Mouse (Mus musculus) heart, embryonic 14.5 days (tissue): ENCODE results near the gene Emx2. TPM values are rescaled to one million over a fixed set of nuclear protein-coding genes. Genes with fewer than 3 reads are reported as not detected.

ENCODE experiments used
- ATAC-seq: fragments of 200-750 bp; cut with Nextera tagmentation; 2 replicates; pipeline ENCODE4 v1.8.0; 2017; ENCODE audit warnings: low read depth, moderate TSS enrichment; ENCODE audit not compliant: insufficient number of reproducible peaks, insufficient read depth, low FRiP score
- H3K27ac ChIP-seq, 2 experiments: fragments of 200-500 bp in 1 of 2; fragments of 300-500 bp in 1 of 2; sonication (generic) in 1 of 2; replicated peaks in 1 of 2; 2 replicates each; pipeline ENCODE4 v1.5.1; 2012 to 2014; ENCODE audit warnings: low read depth in 2 of 2, low read length in 2 of 2, control low read depth in 1 of 2, mild to moderate bottlenecking in 1 of 2, mixed read lengths in 1 of 2; ENCODE audit not compliant: control insufficient read depth in 1 of 2, insufficient read depth in 1 of 2
- H3K27me3 ChIP-seq: fragments of 300-500 bp; sonication (generic); 2 replicates; pipeline ENCODE4 v1.6.1; 2014; ENCODE audit warnings: mild to moderate bottlenecking, low read length, control low read depth; ENCODE audit not compliant: control insufficient read depth, insufficient read depth
- H3K36me3 ChIP-seq: fragments of 300-500 bp; sonication (generic); 2 replicates; pipeline ENCODE4 v1.6.1; 2014; ENCODE audit warnings: mild to moderate bottlenecking, control low read depth, low read length, mixed read lengths; ENCODE audit not compliant: control insufficient read depth, insufficient read depth
- H3K4me1 ChIP-seq, 2 experiments: fragments of 200-500 bp in 1 of 2; fragments of 300-500 bp in 1 of 2; sonication (generic) in 1 of 2; 2 replicates each; pipeline ENCODE4 v1.6.1; 2012 to 2014; ENCODE audit warnings: low read length in 2 of 2, control low read depth in 1 of 2, mixed read lengths in 1 of 2; ENCODE audit not compliant: control insufficient read depth in 2 of 2, insufficient read depth in 2 of 2
- H3K4me2 ChIP-seq: fragments of 300-500 bp; sonication (generic); 2 replicates; pipeline ENCODE4 v1.6.1; 2014; ENCODE audit warnings: mild to moderate bottlenecking, low read length
- H3K4me3 ChIP-seq, 2 experiments: fragments of 200-500 bp in 1 of 2; fragments of 300-500 bp in 1 of 2; sonication (generic) in 1 of 2; 2 replicates each; pipeline ENCODE4 v1.5.1; 2012 to 2014; ENCODE audit warnings: low read length in 2 of 2, mild to moderate bottlenecking in 2 of 2, control low read depth in 1 of 2, low read depth in 1 of 2, moderate library complexity in 1 of 2; ENCODE audit not compliant: control insufficient read depth in 1 of 2, insufficient read depth in 1 of 2
- H3K9ac ChIP-seq: fragments of 300-500 bp; sonication (generic); 2 replicates; pipeline ENCODE4 v1.6.1; 2014; ENCODE audit warnings: mild to moderate bottlenecking, low read length
- H3K9me3 ChIP-seq: fragments of 300-500 bp; sonication (generic); 2 replicates; pipeline ENCODE4 v1.6.1; 2016; ENCODE audit warnings: low read length, control low read depth; ENCODE audit not compliant: control insufficient read depth
- WGBS: fragments of 180-500 bp; shearing (Covaris S2); extraction: QIAGEN DNeasy Blood & Tissue Kit; methylation state at CpG from one replicate; pipeline ENCODE4 v1.1.7; 2014; 5-methylcytosine and 5-hydroxymethylcytosine counted together
- polyA plus RNA-seq: library from polyadenylated mRNA; unstranded; fragments of >200 nt; fragmentation: Nextera tagmentation; extraction: Ambion mirVana; gene quantifications from 2 replicates; pipeline ENCODE4 v1.2.1, GENCODE M21; 2014

Gene Emx2
- polyA plus RNA-seq, 1 experiment from 2014 or later: not detected

GRCm38 (mm10) chr19:59492258-59492657 is 34.1 kb downstream of the Emx2 start:
- ATAC-seq: no peak
- Histone ChIP-seq H3K4me1 (no peaks in the 10 kb centered on the region), H3K9me3 (no peaks in the 10 kb centered on the region), H3K27ac (no peak overlapping the region), H3K4me3 (no peak overlapping the region), H3K9ac (no peak overlapping the region), H3K4me2 (no peak overlapping the region), H3K27me3 (no peaks in the 10 kb centered on the region; the same call in 1 of the 2 replicates), H3K36me3 (no peaks in the 10 kb centered on the region)
- WGBS: 97% methylated on average over 1 of the region's 1 CpGs

GRCm38 (mm10) chr19:59496832-59497231 is 38.7 kb downstream of the Emx2 start:
- no peaks in the 10 kb centered on the region for H3K4me1 ChIP-seq
- WGBS: 67% methylated on average over 4 of the region's 4 CpGs

GRCm38 (mm10) chr19:59508896-59509295 is 50.7 kb downstream of the Emx2 start:
- ATAC-seq: no peak
- 80% methylated on average over 2 of the region's 2 CpGs for WGBS

More at GRCm38 (mm10) chr19:59496832-59497231, 38.7 kb downstream of the Emx2 start:
- Histone ChIP-seq H3K27me3 (no peaks in the 10 kb centered on the region), H3K9me3 (no peaks in the 10 kb centered on the region), H3K9ac (no peak overlapping the region), H3K4me3 (no peak overlapping the region), H3K4me2 (no peak overlapping the region), H3K27ac (no peak overlapping the region), H3K36me3 (no peaks in the 10 kb centered on the region)
- no peak for ATAC-seq

GRCm38 (mm10) chr19:59513181-59513580 is 55.0 kb downstream of the Emx2 start:
- Histone ChIP-seq H3K4me2 (no peak overlapping the region), H3K4me1 (no peaks in the 10 kb centered on the region), H3K27ac (no peak overlapping the region), H3K4me3 (no peak overlapping the region), H3K36me3 (no peaks in the 10 kb centered on the region), H3K9me3 (no peaks in the 10 kb centered on the region), H3K27me3 (no peaks in the 10 kb centered on the region), H3K9ac (no peak overlapping the region)
- no peak for ATAC-seq
- WGBS: 83% methylated on average over 3 of the region's 3 CpGs

More at GRCm38 (mm10) chr19:59508896-59509295, 50.7 kb downstream of the Emx2 start:
- Histone ChIP-seq H3K9ac (no peak overlapping the region), H3K36me3 (no peaks in the 10 kb centered on the region), H3K27me3 (no peaks in the 10 kb centered on the region), H3K4me1 (no peaks in the 10 kb centered on the region), H3K4me2 (no peak overlapping the region), H3K4me3 (no peak overlapping the region), H3K9me3 (no peaks in the 10 kb centered on the region), H3K27ac (no peak overlapping the region)

Other genes with a start within 250 kb of the Emx2 start
- gene Kcnk18, start 239.2 kb upstream of the Emx2 start, polyA plus RNA-seq: not detected in 2 replicates
- gene Slc18a2, start 197.5 kb upstream of the Emx2 start, polyA plus RNA-seq: 12.0 and 13.2 TPM in 2 replicates
- gene Rps12-ps3, start 136.1 kb upstream of the Emx2 start, polyA plus RNA-seq: 8.7 and 25.4 TPM in 2 replicates
- 11.7 and 12.6 TPM in 2 replicates for gene Pdzd8, start 112.6 kb upstream of the Emx2 start, polyA plus RNA-seq